Mouse (Mus musculus) heart, embryonic 14.5 days (tissue): ENCODE measurements around the gene Col5a1. TPM values are rescaled to one million over a fixed set of nuclear protein-coding genes. Genes with fewer than 3 reads are reported as not detected.

Source experiments
- ATAC-seq: fragments of 200-750 bp; cut with Nextera tagmentation; 2 replicates; pipeline ENCODE4 v1.8.0; 2017; ENCODE audit warnings: low read depth, moderate TSS enrichment; ENCODE audit not compliant: insufficient number of reproducible peaks, insufficient read depth, low FRiP score
- H3K27ac ChIP-seq, 2 experiments: fragments of 200-500 bp in 1 of 2; fragments of 300-500 bp in 1 of 2; sonication (generic) in 1 of 2; replicated peaks in 1 of 2; 2 replicates each; pipeline ENCODE4 v1.5.1; 2012 to 2014; ENCODE audit warnings: low read depth in 2 of 2, low read length in 2 of 2, control low read depth in 1 of 2, mild to moderate bottlenecking in 1 of 2, mixed read lengths in 1 of 2; ENCODE audit not compliant: control insufficient read depth in 1 of 2, insufficient read depth in 1 of 2
- H3K27me3 ChIP-seq: fragments of 300-500 bp; sonication (generic); 2 replicates; pipeline ENCODE4 v1.6.1; 2014; ENCODE audit warnings: mild to moderate bottlenecking, low read length, control low read depth; ENCODE audit not compliant: control insufficient read depth, insufficient read depth
- H3K36me3 ChIP-seq: fragments of 300-500 bp; sonication (generic); 2 replicates; pipeline ENCODE4 v1.6.1; 2014; ENCODE audit warnings: mild to moderate bottlenecking, control low read depth, low read length, mixed read lengths; ENCODE audit not compliant: control insufficient read depth, insufficient read depth
- H3K4me1 ChIP-seq, 2 experiments: fragments of 200-500 bp in 1 of 2; fragments of 300-500 bp in 1 of 2; sonication (generic) in 1 of 2; 2 replicates each; pipeline ENCODE4 v1.6.1; 2012 to 2014; ENCODE audit warnings: low read length in 2 of 2, control low read depth in 1 of 2, mixed read lengths in 1 of 2; ENCODE audit not compliant: control insufficient read depth in 2 of 2, insufficient read depth in 2 of 2
- H3K4me2 ChIP-seq: fragments of 300-500 bp; sonication (generic); 2 replicates; pipeline ENCODE4 v1.6.1; 2014; ENCODE audit warnings: mild to moderate bottlenecking, low read length
- H3K4me3 ChIP-seq, 2 experiments: fragments of 200-500 bp in 1 of 2; fragments of 300-500 bp in 1 of 2; sonication (generic) in 1 of 2; 2 replicates each; pipeline ENCODE4 v1.5.1; 2012 to 2014; ENCODE audit warnings: low read length in 2 of 2, mild to moderate bottlenecking in 2 of 2, control low read depth in 1 of 2, low read depth in 1 of 2, moderate library complexity in 1 of 2; ENCODE audit not compliant: control insufficient read depth in 1 of 2, insufficient read depth in 1 of 2
- H3K9ac ChIP-seq: fragments of 300-500 bp; sonication (generic); 2 replicates; pipeline ENCODE4 v1.6.1; 2014; ENCODE audit warnings: mild to moderate bottlenecking, low read length
- H3K9me3 ChIP-seq: fragments of 300-500 bp; sonication (generic); 2 replicates; pipeline ENCODE4 v1.6.1; 2016; ENCODE audit warnings: low read length, control low read depth; ENCODE audit not compliant: control insufficient read depth
- WGBS: fragments of 180-500 bp; shearing (Covaris S2); extraction: QIAGEN DNeasy Blood & Tissue Kit; methylation state at CpG from one replicate; pipeline ENCODE4 v1.1.7; 2014; 5-methylcytosine and 5-hydroxymethylcytosine counted together
- polyA plus RNA-seq: library from polyadenylated mRNA; unstranded; fragments of >200 nt; fragmentation: Nextera tagmentation; extraction: Ambion mirVana; gene quantifications from 2 replicates; pipeline ENCODE4 v1.2.1, GENCODE M21; 2014

Col5a1 gene
- polyA plus RNA-seq, 1 experiment from 2014 or later = 70.0 TPM

- Histone ChIP-seq H3K4me1 (peaks cover 12 to 14% of the 10 kb centered on the region in 2 experiments), H3K27me3 (no peaks in the 10 kb centered on the region), H3K36me3 (no peaks in the 10 kb centered on the region), H3K9me3 (no peaks in the 10 kb centered on the region), H3K27ac (no peak overlapping the region), H3K4me3 (no peak overlapping the region), H3K4me2 (no peak overlapping the region), H3K9ac (no peak overlapping the region)
- 78% methylated on average over 3 of the region's 3 CpGs for WGBS
- no peak for ATAC-seq
These were observed 11.6 kb upstream of the Col5a1 start for GRCm38 (mm10) chr2:27874596-27874995.

- H3K9me3 ChIP-seq = no peaks in the 10 kb centered on the region
- peaks cover 15 to 18% of the 10 kb centered on the region in 2 experiments for H3K4me1 ChIP-seq
- H3K36me3 ChIP-seq = no peaks in the 10 kb centered on the region
- H3K27me3 ChIP-seq = no peaks in the 10 kb centered on the region
- no peak overlapping the region for H3K4me3 ChIP-seq
- H3K9ac ChIP-seq = no peak overlapping the region
- no peak for ATAC-seq
- 74% methylated on average over 5 of the region's 5 CpGs for WGBS
- H3K27ac ChIP-seq = no peak overlapping the region
- H3K4me2 ChIP-seq = no peak overlapping the region
These were observed 11.0 kb upstream of the Col5a1 start for GRCm38 (mm10) chr2:27875231-27875630.

- Histone ChIP-seq H3K9me3 (no peaks in the 10 kb centered on the region), H3K4me1 (peaks cover 12 to 15% of the 10 kb centered on the region in 2 experiments), H3K27ac (no peak overlapping the region), H3K4me3 (no peak overlapping the region), H3K27me3 (no peaks in the 10 kb centered on the region), H3K4me2 (no peak overlapping the region), H3K36me3 (no peaks in the 10 kb centered on the region), H3K9ac (no peak overlapping the region)
- 44% methylated on average over 5 of the region's 5 CpGs for WGBS
- no peak for ATAC-seq
These were observed 10.4 kb upstream of the Col5a1 start for GRCm38 (mm10) chr2:27875786-27876185.

- H3K9ac ChIP-seq = no peak overlapping the region
- no peak overlapping the region for H3K4me3 ChIP-seq
- no peaks in the 10 kb centered on the region for H3K36me3 ChIP-seq
- ATAC-seq = no peak
- no peaks in the 10 kb centered on the region for H3K27me3 ChIP-seq
- no peaks in the 10 kb centered on the region for H3K9me3 ChIP-seq
- peaks cover 7 to 13% of the 10 kb centered on the region in 2 experiments for H3K4me1 ChIP-seq
- H3K4me2 ChIP-seq = no peak overlapping the region
- no peak overlapping the region for H3K27ac ChIP-seq
- 80% methylated on average over 13 of the region's 13 CpGs for WGBS
These were observed 9.3 kb upstream of the Col5a1 start for GRCm38 (mm10) chr2:27876724-27877504.

- H3K36me3 ChIP-seq = no peaks in the 10 kb centered on the region
- ATAC-seq = no peak
- H3K9me3 ChIP-seq = no peaks in the 10 kb centered on the region
- H3K27ac ChIP-seq = no peak overlapping the region
- peaks cover 7 to 10% of the 10 kb centered on the region in 2 experiments for H3K4me1 ChIP-seq
- no peak overlapping the region for H3K4me3 ChIP-seq
- no peaks in the 10 kb centered on the region for H3K27me3 ChIP-seq
- 67% methylated on average over 5 of the region's 5 CpGs for WGBS
- H3K4me2 ChIP-seq = no peak overlapping the region
- H3K9ac ChIP-seq = no peak overlapping the region
These were observed 8.2 kb upstream of the Col5a1 start for GRCm38 (mm10) chr2:27878066-27878465.

- peaks cover 6% of the 10 kb centered on the region; the same call in 1 of the 2 replicates for H3K27me3 ChIP-seq
- 63% methylated on average over 7 of the region's 7 CpGs for WGBS
- peaks cover 15 to 31% of the 10 kb centered on the region in 2 experiments for H3K4me1 ChIP-seq
- no peak overlapping the region for H3K27ac ChIP-seq
- H3K4me3 ChIP-seq = no peak overlapping the region
- no peak overlapping the region for H3K9ac ChIP-seq
- no peaks in the 10 kb centered on the region for H3K9me3 ChIP-seq
- ATAC-seq = no peak
- no peaks in the 10 kb centered on the region for H3K36me3 ChIP-seq
- H3K4me2 ChIP-seq = no peak overlapping the region
These were observed 2.9 kb upstream of the Col5a1 start for GRCm38 (mm10) chr2:27883276-27883675.

GRCm38 (mm10) chr2:27885456-27886147 lies 623 bp upstream of the Col5a1 start:
- Histone ChIP-seq H3K4me3 (peak overlapping the region; percentile 73 to 84), H3K9ac (peak overlapping the region; percentile 89), H3K27me3 (peaks cover 6% of the 10 kb centered on the region; the same call in 1 of the 2 replicates), H3K4me2 (peak overlapping the region; percentile 99), H3K36me3 (0 out of 2 replicates have a peak, but pooled peaks cover 2% of the 10 kb centered on the region), H3K27ac (peak overlapping the region; percentile 76 to 88), H3K9me3 (no peaks in the 10 kb centered on the region), H3K4me1 (peaks cover 15 to 38% of the 10 kb centered on the region in 2 experiments; a peak in 3 of 4 replicates)
- 18% methylated on average over 12 of the region's 12 CpGs for WGBS
- ATAC-seq = peak; percentile 68
